Mouse (Mus musculus): ENCODE measurements around the gene Adamtsl1. TPM values are rescaled to one million over a fixed set of nuclear protein-coding genes. Genes with fewer than 3 reads are reported as not detected.
A peak's percentile ranks its signal among the peaks of the same experiment; 100 is the strongest.

Adamtsl1 gene
- polyA plus RNA-seq, 1 experiment from 2014 or later: 7.3 TPM

- no peaks in the 10 kb centered on the region for H3K9me3 ChIP-seq
- no peaks in the 10 kb centered on the region for H3K27me3 ChIP-seq (ENCODE audit: insufficient read depth, poor library complexity, severe bottlenecking)
- no peak overlapping the region for H3K4me3 ChIP-seq
- H3K36me3 ChIP-seq: no peaks in the 10 kb centered on the region
- no peak for DNase-seq (ENCODE audit: low spot score)
- H3K4me1 ChIP-seq: no peaks in the 10 kb centered on the region
- 79% methylated on average over 2 of the region's 2 CpGs for WGBS
- H3K27ac ChIP-seq: no peak overlapping the region
Measured at GRCm38 (mm10) chr4:86397470-86397869, 883.5 kb downstream of the Adamtsl1 start.

- 53% methylated on average over 3 of the region's 3 CpGs for WGBS
- Histone ChIP-seq H3K27ac (no peak overlapping the region), H3K36me3 (no peaks in the 10 kb centered on the region), H3K27me3 (ENCODE audit: insufficient read depth, poor library complexity, severe bottlenecking) (no peaks in the 10 kb centered on the region), H3K4me3 (no peak overlapping the region), H3K4me1 (peaks cover 4% of the 10 kb centered on the region; the same call in 1 of the 2 replicates), H3K9me3 (no peaks in the 10 kb centered on the region)
- peak; percentile 36 for DNase-seq (ENCODE audit: low spot score)
Measured at GRCm38 (mm10) chr4:86401116-86401515, 887.1 kb downstream of the Adamtsl1 start.

GRCm38 (mm10) chr4:86406501-86407199 lies 892.7 kb downstream of the Adamtsl1 start:
- H3K27me3 ChIP-seq (ENCODE audit: insufficient read depth, poor library complexity, severe bottlenecking): no peaks in the 10 kb centered on the region
- WGBS: 70% methylated on average over 7 of the region's 7 CpGs
- H3K9me3 ChIP-seq: no peaks in the 10 kb centered on the region
- peaks cover 14% of the 10 kb centered on the region for H3K4me1 ChIP-seq
- H3K27ac ChIP-seq: no peak overlapping the region
- H3K4me3 ChIP-seq: no peak overlapping the region
- no peak for DNase-seq (ENCODE audit: low spot score)
- no peaks in the 10 kb centered on the region for H3K36me3 ChIP-seq

- no peaks in the 10 kb centered on the region for H3K9me3 ChIP-seq
- H3K27ac ChIP-seq: no peak overlapping the region
Measured at GRCm38 (mm10) chr4:86407200-86407527, 893.2 kb downstream of the Adamtsl1 start.

GRCm38 (mm10) chr4:86408421-86408820 lies 894.4 kb downstream of the Adamtsl1 start:
- WGBS: 88% methylated on average over 9 of the region's 9 CpGs
- H3K4me3 ChIP-seq: no peak overlapping the region
- H3K4me1 ChIP-seq: peaks cover 14% of the 10 kb centered on the region
- DNase-seq (ENCODE audit: low spot score): no peak
- no peaks in the 10 kb centered on the region for H3K27me3 ChIP-seq (ENCODE audit: insufficient read depth, poor library complexity, severe bottlenecking)
- H3K36me3 ChIP-seq: no peaks in the 10 kb centered on the region
- H3K9me3 ChIP-seq: no peaks in the 10 kb centered on the region
- no peak overlapping the region for H3K27ac ChIP-seq

More at GRCm38 (mm10) chr4:86407200-86407527, 893.2 kb downstream of the Adamtsl1 start:
- 79% methylated on average over 3 of the region's 3 CpGs for WGBS
- no peak overlapping the region for H3K4me3 ChIP-seq
- H3K27me3 ChIP-seq (ENCODE audit: insufficient read depth, poor library complexity, severe bottlenecking): no peaks in the 10 kb centered on the region
- DNase-seq (ENCODE audit: low spot score): no peak
- peaks cover 14% of the 10 kb centered on the region for H3K4me1 ChIP-seq
- no peaks in the 10 kb centered on the region for H3K36me3 ChIP-seq

GRCm38 (mm10) chr4:86410946-86411345 lies 897.0 kb downstream of the Adamtsl1 start:
- 86% methylated on average over 3 of the region's 3 CpGs for WGBS
- Histone ChIP-seq H3K27ac (no peak overlapping the region), H3K4me1 (peaks cover 12% of the 10 kb centered on the region), H3K9me3 (no peaks in the 10 kb centered on the region), H3K36me3 (no peaks in the 10 kb centered on the region), H3K4me3 (no peak overlapping the region), H3K27me3 (ENCODE audit: insufficient read depth, poor library complexity, severe bottlenecking) (no peaks in the 10 kb centered on the region)
- DNase-seq (ENCODE audit: low spot score): no peak

GRCm38 (mm10) chr4:86413388-86413787 lies 899.4 kb downstream of the Adamtsl1 start:
- H3K27ac ChIP-seq: no peak overlapping the region
- H3K36me3 ChIP-seq: no peaks in the 10 kb centered on the region
- peaks cover 6% of the 10 kb centered on the region for H3K4me1 ChIP-seq
- H3K27me3 ChIP-seq (ENCODE audit: insufficient read depth, poor library complexity, severe bottlenecking): no peaks in the 10 kb centered on the region
- H3K4me3 ChIP-seq: no peak overlapping the region
- H3K9me3 ChIP-seq: no peaks in the 10 kb centered on the region
- 71% methylated on average over 3 of the region's 3 CpGs for WGBS
- DNase-seq (ENCODE audit: low spot score): no peak

- Histone ChIP-seq H3K27me3 (ENCODE audit: insufficient read depth, poor library complexity, severe bottlenecking) (no peaks in the 10 kb centered on the region), H3K9me3 (no peaks in the 10 kb centered on the region), H3K27ac (no peak overlapping the region), H3K4me3 (no peak overlapping the region), H3K36me3 (no peaks in the 10 kb centered on the region), H3K4me1 (peaks cover 6% of the 10 kb centered on the region)
- WGBS: 65% methylated on average over 15 of the region's 15 CpGs
- DNase-seq (ENCODE audit: low spot score): no peak
Measured at GRCm38 (mm10) chr4:86416401-86417025, 902.5 kb downstream of the Adamtsl1 start.

- no peaks in the 10 kb centered on the region for H3K9me3 ChIP-seq
- 85% methylated on average over 6 of the region's 6 CpGs for WGBS
Measured at GRCm38 (mm10) chr4:86422586-86422985, 908.6 kb downstream of the Adamtsl1 start.

GRCm38 (mm10) chr4:86425581-86425980 lies 911.6 kb downstream of the Adamtsl1 start:
- Histone ChIP-seq H3K36me3 (no peaks in the 10 kb centered on the region), H3K27me3 (ENCODE audit: insufficient read depth, poor library complexity, severe bottlenecking) (no peaks in the 10 kb centered on the region), H3K4me3 (no peak overlapping the region), H3K27ac (no peak overlapping the region), H3K4me1 (peaks cover 24% of the 10 kb centered on the region), H3K9me3 (no peaks in the 10 kb centered on the region)
- 64% methylated on average over 7 of the region's 7 CpGs for WGBS
- DNase-seq (ENCODE audit: low spot score): no peak

More at GRCm38 (mm10) chr4:86422586-86422985, 908.6 kb downstream of the Adamtsl1 start:
- Histone ChIP-seq H3K4me3 (no peak overlapping the region), H3K4me1 (peaks cover 24% of the 10 kb centered on the region), H3K27me3 (ENCODE audit: insufficient read depth, poor library complexity, severe bottlenecking) (no peaks in the 10 kb centered on the region), H3K36me3 (no peaks in the 10 kb centered on the region), H3K27ac (no peak overlapping the region)
- no peak for DNase-seq (ENCODE audit: low spot score)

GRCm38 (mm10) chr4:86426549-86426948 lies 912.6 kb downstream of the Adamtsl1 start:
- no peak for DNase-seq (ENCODE audit: low spot score)
- Histone ChIP-seq H3K4me1 (peaks cover 24% of the 10 kb centered on the region), H3K4me3 (no peak overlapping the region), H3K36me3 (no peaks in the 10 kb centered on the region), H3K27ac (no peak overlapping the region), H3K27me3 (ENCODE audit: insufficient read depth, poor library complexity, severe bottlenecking) (no peaks in the 10 kb centered on the region), H3K9me3 (no peaks in the 10 kb centered on the region)
- 86% methylated on average over 11 of the region's 11 CpGs for whole genome bisulfite sequencing

GRCm38 (mm10) chr4:86427312-86427711 lies 913.3 kb downstream of the Adamtsl1 start:
- no peaks in the 10 kb centered on the region for H3K36me3 ChIP-seq
- no peak for DNase-seq (ENCODE audit: low spot score)
- no peak overlapping the region for H3K4me3 ChIP-seq
- no peak overlapping the region for H3K27ac ChIP-seq
- peaks cover 24% of the 10 kb centered on the region for H3K4me1 ChIP-seq
- no peaks in the 10 kb centered on the region for H3K9me3 ChIP-seq
- no peaks in the 10 kb centered on the region for H3K27me3 ChIP-seq (ENCODE audit: insufficient read depth, poor library complexity, severe bottlenecking)
- WGBS: 44% methylated on average over 5 of the region's 5 CpGs

- no peak for DNase-seq (ENCODE audit: low spot score)
- Histone ChIP-seq H3K4me1 (peaks cover 24% of the 10 kb centered on the region), H3K4me3 (no peak overlapping the region), H3K9me3 (no peaks in the 10 kb centered on the region), H3K27ac (no peak overlapping the region), H3K36me3 (no peaks in the 10 kb centered on the region), H3K27me3 (ENCODE audit: insufficient read depth, poor library complexity, severe bottlenecking) (no peaks in the 10 kb centered on the region)
- WGBS: 82% methylated on average over 6 of the region's 6 CpGs
Measured at GRCm38 (mm10) chr4:86428091-86428745, 914.2 kb downstream of the Adamtsl1 start.
